Mouse (Mus musculus): Measurements from ENCODE around the gene Abcf2.

The Abcf2 gene

DNA sequence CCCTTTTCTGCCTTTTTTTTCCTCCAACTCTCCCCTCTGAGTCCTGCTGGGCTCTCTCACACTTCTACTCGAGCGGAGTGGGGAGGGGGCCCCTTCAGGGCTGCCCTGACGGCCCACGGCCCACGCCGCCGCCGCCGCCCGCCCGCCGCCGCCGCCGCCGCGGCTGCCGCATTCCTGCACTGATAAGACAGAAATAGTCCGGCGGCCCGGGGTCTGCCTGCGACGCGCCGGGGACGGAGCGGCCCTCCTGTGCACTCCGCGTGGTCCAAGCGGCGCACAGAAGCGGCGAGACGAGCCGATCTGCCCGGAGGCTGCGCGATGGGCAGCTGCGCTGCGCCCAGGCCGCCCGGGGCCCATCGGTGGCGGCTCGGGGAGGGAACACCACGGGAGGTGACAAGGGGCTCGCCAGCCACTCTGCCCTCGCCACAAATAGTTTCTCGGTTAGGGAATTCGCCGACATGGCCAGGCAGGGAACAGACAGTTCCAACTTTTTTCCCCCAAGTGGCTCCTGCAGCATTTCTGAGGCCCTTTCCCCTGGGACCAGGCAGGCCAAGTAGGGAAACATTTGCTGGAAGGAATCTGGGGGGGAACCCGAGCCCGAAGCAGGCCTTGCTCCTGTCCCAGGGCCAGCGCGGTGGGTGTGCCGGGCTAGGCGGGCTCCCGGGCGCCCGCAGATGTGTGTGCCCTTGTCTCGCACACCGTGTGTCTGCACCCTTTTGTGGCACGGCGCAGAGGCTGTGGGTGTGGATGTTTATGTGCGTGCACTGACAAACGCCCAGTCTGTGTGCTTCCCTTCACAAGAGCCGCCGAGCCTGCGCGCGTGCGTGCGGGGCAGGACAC is 24.9 kb upstream of the Abcf2 start:
- DNase-seq (ENCODE audit: low spot score), result no peak

DNA sequence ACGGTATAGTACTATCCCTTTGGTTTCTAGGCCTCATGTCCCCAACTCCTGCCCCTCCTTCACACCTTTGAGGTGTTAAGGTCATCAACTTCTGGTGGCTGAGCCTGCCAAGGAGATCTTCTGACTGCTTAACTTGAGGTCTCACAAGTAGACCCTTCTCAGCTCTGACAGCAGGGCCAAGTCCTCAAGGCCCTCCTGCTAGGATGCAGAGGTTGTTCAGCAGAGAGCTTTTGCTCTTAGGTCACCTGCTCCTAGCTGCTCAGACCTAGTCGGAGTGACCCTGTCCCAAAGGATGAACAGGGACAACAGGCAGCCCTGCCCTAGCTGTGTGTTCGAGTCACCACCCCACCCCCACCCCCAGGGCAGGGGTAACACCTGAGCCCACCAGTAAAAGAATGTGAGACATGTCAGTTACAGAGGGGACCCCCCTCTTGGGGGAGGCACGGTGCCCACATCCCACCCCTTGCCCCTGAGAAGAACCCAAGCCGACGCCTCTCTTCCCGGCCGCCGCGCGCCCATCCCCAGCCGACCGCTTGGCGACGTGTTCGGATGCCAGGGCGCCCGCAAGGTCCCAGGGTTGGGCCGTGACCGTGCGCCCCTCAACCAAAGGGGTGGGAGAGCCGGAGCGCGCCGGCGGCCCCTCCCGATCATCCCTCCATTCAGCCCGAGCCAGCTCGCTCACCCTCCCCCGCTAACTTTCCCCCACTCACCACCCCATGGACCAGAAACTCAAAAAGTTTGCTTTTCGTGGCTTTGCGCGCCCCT is 24.0 kb upstream of the Abcf2 start:
- DNase-seq (ENCODE audit: low spot score), result no peak

GRCm38 (mm10) chr5:24600236-24600635 is 23.0 kb upstream of the Abcf2 start:
- no peak for DNase-seq (ENCODE audit: low spot score)

DNA sequence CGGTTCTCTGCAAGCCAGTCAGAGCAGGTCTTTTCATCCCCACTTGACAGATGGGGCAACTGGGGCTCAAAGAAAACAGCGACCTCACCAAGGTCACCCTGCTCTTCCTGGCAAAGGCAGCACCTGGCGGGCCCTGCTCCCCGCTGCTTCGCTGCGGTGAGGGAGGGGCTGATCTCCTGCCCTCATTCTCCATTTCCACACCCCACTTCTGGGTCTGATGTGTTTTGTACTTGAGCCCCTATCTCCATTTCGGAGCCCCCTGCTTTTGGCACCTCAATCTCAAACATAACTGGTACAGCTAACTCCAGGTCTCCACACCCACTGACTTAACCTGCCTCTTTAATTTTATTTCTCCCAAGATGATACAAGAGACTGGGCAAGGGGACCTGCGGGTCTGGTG is 21.9 kb upstream of the Abcf2 start:
- no peak for DNase-seq (ENCODE audit: low spot score)

DNA sequence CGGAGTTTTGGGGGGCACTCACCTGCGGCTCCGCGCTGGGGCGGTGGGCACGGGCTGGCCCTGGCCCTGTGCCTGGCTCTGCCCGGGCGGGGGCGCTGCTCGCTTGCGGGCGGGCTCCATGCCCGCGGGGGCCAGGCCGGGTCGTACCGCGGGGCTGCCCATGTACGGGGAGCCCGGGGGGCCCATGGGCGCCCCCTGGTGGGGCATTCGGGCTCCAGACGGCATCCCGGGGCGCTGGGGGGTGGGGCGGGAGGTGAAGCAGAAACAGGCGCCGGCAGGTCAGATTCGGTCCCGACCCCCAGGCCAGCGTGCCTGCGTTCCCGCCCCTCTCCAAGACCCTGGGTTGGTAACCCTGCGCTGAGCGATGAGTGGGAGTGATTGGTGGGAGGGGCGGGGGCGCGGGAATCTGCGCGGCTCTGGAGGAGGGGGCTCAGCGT is 21.3 kb upstream of the Abcf2 start:
- DNase-seq (ENCODE audit: low spot score), result no peak

- DNase-seq (ENCODE audit: low spot score), result no peak
These were observed 20.8 kb upstream of the Abcf2 start for GRCm38 (mm10) chr5:24597901-24598569.

GRCm38 (mm10) chr5:24597221-24597728 is 20.0 kb upstream of the Abcf2 start:
- no peak for DNase-seq (ENCODE audit: low spot score)

GRCm38 (mm10) chr5:24596519-24597171 is 19.4 kb upstream of the Abcf2 start:
- no peak for DNase-seq (ENCODE audit: low spot score)

DNA sequence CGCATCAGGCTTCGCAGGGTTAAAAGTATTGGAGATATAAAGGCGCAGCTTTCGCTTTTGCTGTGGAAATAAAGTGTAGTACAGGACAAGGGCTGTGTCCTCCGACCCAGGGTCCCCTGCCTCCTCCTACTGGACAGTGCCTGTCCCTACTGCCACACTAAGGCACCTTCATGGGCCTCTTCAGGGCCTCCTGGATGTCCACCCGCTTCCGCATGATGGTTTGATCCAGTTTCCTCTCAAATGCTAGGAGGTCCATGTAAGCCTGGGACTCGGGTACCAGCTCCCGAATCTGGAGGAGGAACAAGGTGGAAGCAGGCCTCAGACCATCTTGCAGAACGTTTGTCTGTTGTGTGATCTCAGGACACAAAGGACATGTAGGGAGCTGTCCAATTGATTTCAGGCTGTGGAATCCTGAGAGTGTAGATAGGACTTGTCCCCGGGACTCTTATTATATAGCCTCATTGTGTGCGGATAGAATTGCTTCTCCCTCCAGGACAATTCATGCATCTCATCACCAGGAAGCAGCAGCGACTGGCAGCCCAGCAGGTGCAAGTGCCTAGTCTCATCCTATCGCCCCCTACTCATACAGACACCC is 18.6 kb upstream of the Abcf2 start:
- no peak for DNase-seq (ENCODE audit: low spot score)

DNA sequence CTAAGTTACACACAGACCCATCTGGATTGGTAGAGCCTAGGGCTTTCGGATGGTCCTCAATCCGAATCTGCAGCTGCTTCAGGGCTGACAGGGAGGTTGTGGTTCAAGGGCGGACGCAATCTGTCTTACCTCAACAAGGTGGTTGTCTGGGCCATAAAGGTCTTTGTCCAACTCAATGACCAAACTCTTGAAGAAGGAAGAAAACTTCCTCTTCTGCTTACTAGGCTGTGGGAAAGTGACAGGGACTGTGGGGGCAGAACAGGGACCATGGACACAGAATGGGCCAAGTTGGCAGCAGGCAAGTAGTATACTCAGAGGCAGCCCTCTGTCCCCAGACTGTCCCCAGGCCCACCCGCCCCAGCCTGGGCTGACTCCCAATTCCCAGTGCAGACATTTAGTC is 18.0 kb upstream of the Abcf2 start:
- DNase-seq (ENCODE audit: low spot score), result no peak

GRCm38 (mm10) chr5:24594346-24594745 is 17.1 kb upstream of the Abcf2 start:
- DNase-seq (ENCODE audit: low spot score), result no peak

- no peak for DNase-seq (ENCODE audit: low spot score)
These were observed 16.7 kb upstream of the Abcf2 start for GRCm38 (mm10) chr5:24593928-24594327.

GRCm38 (mm10) chr5:24593230-24593629 is 16.0 kb upstream of the Abcf2 start:
- no peak for DNase-seq (ENCODE audit: low spot score)

- DNase-seq (ENCODE audit: low spot score), result no peak
These were observed 15.3 kb upstream of the Abcf2 start for GRCm38 (mm10) chr5:24592471-24593160.

DNA sequence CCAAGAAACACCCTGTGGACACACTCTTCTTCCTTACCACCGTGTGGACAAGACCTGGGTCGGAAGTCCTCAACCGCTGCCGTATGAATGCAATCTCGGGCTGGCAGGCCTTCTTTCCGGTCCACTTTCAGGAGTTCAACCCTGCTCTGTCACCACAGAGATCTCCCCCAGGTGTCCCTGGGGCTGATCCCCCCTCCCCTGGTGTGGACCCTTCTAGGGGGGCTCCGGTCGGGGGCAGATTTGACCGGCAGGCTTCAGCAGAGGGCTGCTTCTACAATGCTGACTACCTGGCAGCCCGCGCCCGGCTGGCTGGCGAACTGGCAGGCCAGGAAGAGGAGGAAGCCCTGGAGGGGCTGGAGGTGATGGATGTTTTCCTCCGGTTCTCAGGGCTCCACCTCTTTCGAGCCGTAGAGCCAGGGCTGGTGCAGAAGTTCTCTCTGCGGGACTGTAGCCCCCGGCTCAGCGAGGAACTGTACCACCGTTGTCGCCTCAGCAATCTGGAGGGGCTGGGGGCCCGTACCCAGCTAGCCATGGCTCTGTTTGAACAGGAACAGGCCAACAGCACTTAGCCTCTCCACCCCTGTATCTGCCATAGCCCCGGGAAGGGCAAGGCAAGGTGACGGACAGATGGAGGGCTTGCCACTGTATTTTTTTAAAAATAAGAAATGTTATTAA is 14.7 kb upstream of the Abcf2 start:
- no peak for DNase-seq (ENCODE audit: low spot score)

GRCm38 (mm10) chr5:24591268-24591721 is 14.0 kb upstream of the Abcf2 start:
- DNase-seq (ENCODE audit: low spot score), result no peak

- DNase-seq (ENCODE audit: low spot score), result no peak
These were observed 12.5 kb upstream of the Abcf2 start for GRCm38 (mm10) chr5:24589511-24590500.

DNA sequence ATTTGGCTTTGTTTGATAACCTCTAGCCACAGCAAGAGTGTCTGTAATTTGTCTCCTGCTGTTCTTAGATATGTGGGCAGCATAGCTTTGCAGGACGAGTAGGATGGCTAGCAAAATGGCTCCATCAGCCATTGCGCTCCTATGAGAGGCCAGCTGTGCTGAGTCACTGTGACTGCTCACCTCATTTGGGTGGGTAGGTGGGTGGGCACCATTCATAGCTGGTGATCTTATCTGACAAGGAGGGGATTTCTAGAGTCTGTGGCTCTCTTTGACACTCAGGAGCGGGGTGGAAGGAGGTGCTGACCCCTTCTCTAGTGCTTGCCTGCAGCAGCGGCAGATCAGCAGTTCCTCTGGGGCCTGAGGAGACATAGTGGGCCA is 9.9 kb upstream of the Abcf2 start:
- no peak for DNase-seq (ENCODE audit: low spot score)

DNA sequence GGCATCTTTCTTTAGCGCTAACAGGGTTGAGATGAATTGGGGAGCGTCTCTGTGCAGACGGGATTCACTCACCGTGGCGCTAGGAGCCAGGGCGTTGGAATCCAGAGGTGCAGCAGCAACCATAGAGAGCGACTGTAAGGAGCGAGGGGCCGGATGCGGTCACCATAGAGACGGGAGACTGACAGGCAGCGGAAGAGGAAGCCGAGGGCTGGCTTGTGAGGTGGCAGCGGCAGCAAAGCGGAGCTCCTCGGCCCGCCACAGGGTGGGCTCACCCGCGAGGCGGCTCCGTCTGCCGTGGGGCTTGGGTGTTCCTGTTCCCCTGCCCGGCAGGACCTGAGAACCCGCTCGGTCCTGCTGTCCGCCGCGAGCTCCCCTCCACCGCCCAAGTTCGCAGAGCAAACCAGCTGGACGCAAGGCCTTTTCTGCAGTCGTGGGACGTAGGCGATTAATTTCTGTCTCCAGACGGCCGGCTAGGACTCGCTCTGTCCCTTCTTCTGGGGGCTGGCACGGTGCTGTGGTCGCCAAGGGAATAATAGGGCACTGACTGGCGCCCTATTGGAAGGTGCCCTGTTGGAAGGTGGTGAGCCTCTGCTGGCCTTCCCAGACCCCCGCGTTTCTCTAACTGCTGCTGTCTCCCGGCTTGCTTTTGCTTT is 9.4 kb upstream of the Abcf2 start, which contains the start of gene Chpf2:
TSS of gene Chpf2 (plus strand) at position 195 of the 653 bp plus-strand sequence.
- DNase-seq (ENCODE audit: low spot score), result no peak
